Mouse (Mus musculus) macrophage (primary cell): ENCODE data around the gene Mmp15. TPM values are rescaled to one million over a fixed set of nuclear protein-coding genes. Genes with fewer than 3 reads are reported as not detected.
"Not testable (repeated sequence)": the region's sequence is repeated elsewhere in the genome, so short reads cannot be mapped to it uniquely, and the experiment has no call there.

Source experiments
- H3K27ac ChIP-seq: fragments of 350-480 bp; formaldehyde crosslinking; 2 replicates; pipeline ENCODE4 v1.9.0; 2021
- H3K36me3 ChIP-seq: fragments of 350-480 bp; formaldehyde crosslinking; 2 replicates; pipeline ENCODE4 v1.9.0; 2021; ENCODE audit errors: inconsistent target
- H3K4me3 ChIP-seq: fragments of 350-480 bp; formaldehyde crosslinking; 2 replicates; pipeline ENCODE4 v1.9.0; 2021; ENCODE audit errors: inconsistent target
- H3K79me2 ChIP-seq: fragments of 350-480 bp; formaldehyde crosslinking; 2 replicates; pipeline ENCODE4 v1.9.0; 2021; ENCODE audit errors: inconsistent target
- WGBS: methylation state at CpG from one replicate; pipeline ENCODE4 v1.1.7; 2026; ENCODE audit warnings: inconsistent platforms; ENCODE audit not compliant: missing documents; 5-methylcytosine and 5-hydroxymethylcytosine counted together
- polyA plus RNA-seq: library from polyadenylated mRNA; stranded (reverse); fragments of 250-400 nt; gene quantifications from 3 replicates; pipeline ENCODE4 v1.2.4, GENCODE M21; 2018; ENCODE audit warnings: inconsistent platforms

Gene Mmp15
- polyA plus RNA-seq, 1 experiment from 2014 or later: 0.07 TPM

- H3K27ac ChIP-seq: no peak overlapping the region
- 64% methylated on average over 7 of the region's 7 CpGs for WGBS
These were observed 25.8 kb downstream of the Mmp15 start for GRCm38 (mm10) chr8:95377863-95378291.

GRCm38 (mm10) chr8:95378928-95379327 is 26.9 kb downstream of the Mmp15 start:
- not testable (repeated sequence) for H3K36me3 ChIP-seq, H3K4me3 ChIP-seq, H3K79me2 ChIP-seq, H3K27ac ChIP-seq
- 97% methylated on average over 9 of the region's 11 CpGs for WGBS

More at GRCm38 (mm10) chr8:95377863-95378291, 25.8 kb downstream of the Mmp15 start:
- Histone ChIP-seq H3K79me2 (no peaks in the 10 kb centered on the region), H3K4me3 (no peak overlapping the region), H3K36me3 (no peaks in the 10 kb centered on the region)

GRCm38 (mm10) chr8:95380953-95381352 is 28.9 kb downstream of the Mmp15 start:
- Histone ChIP-seq H3K27ac (no peak overlapping the region), H3K4me3 (no peak overlapping the region), H3K79me2 (no peaks in the 10 kb centered on the region), H3K36me3 (no peaks in the 10 kb centered on the region)

- Histone ChIP-seq H3K27ac (no peak overlapping the region), H3K79me2 (no peaks in the 10 kb centered on the region), H3K36me3 (no peaks in the 10 kb centered on the region), H3K4me3 (no peak overlapping the region)
- WGBS: 84% methylated on average over 3 of the region's 3 CpGs
These were observed 29.5 kb downstream of the Mmp15 start for GRCm38 (mm10) chr8:95381595-95381994.

GRCm38 (mm10) chr8:95384501-95384900 is 32.4 kb downstream of the Mmp15 start:
- H3K36me3 ChIP-seq: no peaks in the 10 kb centered on the region
- H3K27ac ChIP-seq: no peak overlapping the region
- WGBS: 100% methylated on average over 3 of the region's 3 CpGs
- no peaks in the 10 kb centered on the region for H3K79me2 ChIP-seq
- H3K4me3 ChIP-seq: no peak overlapping the region

- Histone ChIP-seq H3K79me2 (no peaks in the 10 kb centered on the region), H3K4me3 (no peak overlapping the region), H3K36me3 (no peaks in the 10 kb centered on the region), H3K27ac (no peak overlapping the region)
- WGBS: 92% methylated on average over 5 of the region's 5 CpGs
These were observed 34.0 kb downstream of the Mmp15 start for GRCm38 (mm10) chr8:95386037-95386436.

- Histone ChIP-seq H3K4me3 (no peak overlapping the region), H3K79me2 (no peaks in the 10 kb centered on the region), H3K27ac (no peak overlapping the region), H3K36me3 (no peaks in the 10 kb centered on the region)
- WGBS: 83% methylated on average over 10 of the region's 10 CpGs
These were observed 35.2 kb downstream of the Mmp15 start for GRCm38 (mm10) chr8:95387221-95387620.

GRCm38 (mm10) chr8:95387936-95388335 is 35.9 kb downstream of the Mmp15 start:
- no peak overlapping the region for H3K27ac ChIP-seq
- H3K79me2 ChIP-seq: no peaks in the 10 kb centered on the region
- H3K36me3 ChIP-seq: no peaks in the 10 kb centered on the region
- H3K4me3 ChIP-seq: no peak overlapping the region
- WGBS: 97% methylated on average over 7 of the region's 7 CpGs

- 13% methylated on average over 4 of the region's 4 CpGs for WGBS
- no peak overlapping the region for H3K27ac ChIP-seq
- no peaks in the 10 kb centered on the region for H3K36me3 ChIP-seq
- no peaks in the 10 kb centered on the region for H3K79me2 ChIP-seq
- H3K4me3 ChIP-seq: no peak overlapping the region
These were observed 38.2 kb downstream of the Mmp15 start for GRCm38 (mm10) chr8:95390312-95390711.

GRCm38 (mm10) chr8:95391101-95391500 is 39.0 kb downstream of the Mmp15 start:
- Histone ChIP-seq H3K79me2 (no peaks in the 10 kb centered on the region), H3K4me3 (no peak overlapping the region), H3K36me3 (no peaks in the 10 kb centered on the region), H3K27ac (no peak overlapping the region)
- WGBS: 87% methylated on average over 7 of the region's 7 CpGs

GRCm38 (mm10) chr8:95392604-95393003 is 40.5 kb downstream of the Mmp15 start:
- Histone ChIP-seq H3K27ac (no peak overlapping the region), H3K4me3 (no peak overlapping the region), H3K79me2 (no peaks in the 10 kb centered on the region), H3K36me3 (no peaks in the 10 kb centered on the region)
- WGBS: 11% methylated on average over 5 of the region's 5 CpGs

- 41% methylated on average over 7 of the region's 8 CpGs for WGBS
- Histone ChIP-seq H3K27ac (no peak overlapping the region), H3K36me3 (no peaks in the 10 kb centered on the region), H3K79me2 (no peaks in the 10 kb centered on the region), H3K4me3 (no peak overlapping the region)
These were observed 43.3 kb downstream of the Mmp15 start for GRCm38 (mm10) chr8:95395186-95395918.

GRCm38 (mm10) chr8:95396752-95397151 is 44.7 kb downstream of the Mmp15 start:
- WGBS: 71% methylated on average over 10 of the region's 11 CpGs
- Histone ChIP-seq H3K4me3 (no peak overlapping the region), H3K27ac (no peak overlapping the region), H3K36me3 (no peaks in the 10 kb centered on the region), H3K79me2 (no peaks in the 10 kb centered on the region)

- Histone ChIP-seq H3K27ac (no peak overlapping the region), H3K4me3 (no peak overlapping the region), H3K36me3 (no peaks in the 10 kb centered on the region), H3K79me2 (no peaks in the 10 kb centered on the region)
- 76% methylated on average over 5 of the region's 5 CpGs for WGBS
These were observed 45.1 kb downstream of the Mmp15 start for GRCm38 (mm10) chr8:95397201-95397600.

- no peaks in the 10 kb centered on the region for H3K36me3 ChIP-seq
- WGBS: 95% methylated on average over 9 of the region's 9 CpGs
- no peaks in the 10 kb centered on the region for H3K79me2 ChIP-seq
- H3K4me3 ChIP-seq: no peak overlapping the region
- no peak overlapping the region for H3K27ac ChIP-seq
These were observed 47.1 kb downstream of the Mmp15 start for GRCm38 (mm10) chr8:95399131-95399530.

- Histone ChIP-seq H3K36me3 (no peaks in the 10 kb centered on the region), H3K79me2 (no peaks in the 10 kb centered on the region), H3K4me3 (no peak overlapping the region), H3K27ac (no peak overlapping the region)
- 91% methylated on average over 7 of the region's 7 CpGs for WGBS
These were observed 49.0 kb downstream of the Mmp15 start for GRCm38 (mm10) chr8:95401091-95401490.
